Mouse (Mus musculus) forebrain, postnatal 0 days (tissue): Measurements from ENCODE around the gene Dhx30. TPM values are rescaled to one million over a fixed set of nuclear protein-coding genes. Genes with fewer than 3 reads are reported as not detected.
"Not testable (repeated sequence)": the region's sequence is repeated elsewhere in the genome, so short reads cannot be mapped to it uniquely, and the experiment has no call there.

Experiments
- ATAC-seq: fragments of 200-750 bp; cut with Nextera tagmentation; 2 replicates; pipeline ENCODE4 v1.8.0; 2017; ENCODE audit warnings: mild to moderate bottlenecking, moderate library complexity
- DNase-seq: peaks from one replicate; pipeline ENCODE4 v3.0.0-alpha.2; 2015
- H3K27ac ChIP-seq: fragments of 300-500 bp; sonication (generic); 2 replicates; pipeline ENCODE4 v1.5.1; 2014; ENCODE audit warnings: low read depth, mild to moderate bottlenecking, antibody characterized with exemption, low read length, moderate library complexity, mixed read lengths
- H3K27me3 ChIP-seq: fragments of 300-500 bp; sonication (generic); 2 replicates; pipeline ENCODE4 v1.6.1; 2014; ENCODE audit warnings: mild to moderate bottlenecking, low read length, mixed read lengths; ENCODE audit not compliant: insufficient read depth
- H3K36me3 ChIP-seq: fragments of 300-500 bp; sonication (generic); 2 replicates; pipeline ENCODE4 v1.6.1; 2014; ENCODE audit warnings: mild to moderate bottlenecking, moderate library complexity; ENCODE audit not compliant: insufficient read depth
- H3K4me1 ChIP-seq: fragments of 300-500 bp; sonication (generic); 2 replicates; pipeline ENCODE4 v1.6.1; 2014; ENCODE audit warnings: antibody characterized with exemption; ENCODE audit not compliant: insufficient read depth
- H3K4me2 ChIP-seq: fragments of 300-500 bp; sonication (generic); 2 replicates; pipeline ENCODE4 v1.6.1; 2014; ENCODE audit warnings: low read depth, mild to moderate bottlenecking, moderate library complexity
- H3K4me3 ChIP-seq: fragments of 300-500 bp; sonication (generic); 2 replicates; pipeline ENCODE4 v1.5.1; 2014; ENCODE audit warnings: low read depth, low read length, mixed read lengths
- H3K9ac ChIP-seq: fragments of 300-500 bp; sonication (generic); 2 replicates; pipeline ENCODE4 v1.6.1; 2014; ENCODE audit warnings: mild to moderate bottlenecking
- H3K9me3 ChIP-seq: fragments of 300-500 bp; sonication (generic); 2 replicates; pipeline ENCODE4 v1.6.1; 2016; ENCODE audit warnings: low read length
- CTCF ChIP-seq: sonication (generic); IDR thresholded peaks from 2 replicates; pipeline ENCODE4 v1.5.1; 2016; ENCODE audit warnings: antibody characterized with exemption, control low read depth, low read depth
- WGBS: fragments of 180-500 bp; shearing (Covaris S2); extraction: QIAGEN DNeasy Blood & Tissue Kit; methylation state at CpG from one replicate; pipeline ENCODE4 v1.1.7; 2014; 5-methylcytosine and 5-hydroxymethylcytosine counted together
- polyA plus RNA-seq: library from polyadenylated mRNA; unstranded; fragments of >200 nt; fragmentation: Nextera tagmentation; extraction: Ambion mirVana; gene quantifications from 2 replicates; pipeline ENCODE4 v1.2.1, GENCODE M21; 2015
- total RNA-seq: library from RNA; depleted of rRNA; stranded (reverse); fragments of >200 nt; gene quantifications from 2 replicates; pipeline ENCODE4 v1.2.3, GENCODE M21; 2014; rRNA removed

Dhx30 gene
- 132 and 156 TPM in 2 replicates for total RNA-seq
- 98.6 and 117 TPM in 2 replicates for polyA plus RNA-seq

DNA sequence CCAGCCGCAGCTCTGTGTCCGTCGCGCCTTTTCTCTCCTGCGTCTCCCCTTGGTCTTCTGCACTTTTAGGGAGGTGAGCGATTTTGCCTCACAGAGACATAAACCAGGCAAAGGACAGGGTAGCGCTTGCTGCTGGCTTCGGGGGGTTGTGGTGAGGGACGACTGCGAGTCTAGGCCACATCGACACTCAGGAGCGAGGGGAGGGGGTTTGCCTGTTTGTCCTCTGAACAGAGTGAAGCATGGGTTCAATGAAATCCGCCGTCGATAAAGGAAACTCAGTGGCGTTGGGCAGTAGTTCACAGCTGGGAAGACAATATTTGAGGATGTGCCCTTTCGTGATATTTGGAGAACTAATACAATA, at the start of gene Dhx30:
Dhx30 (minus strand) TSS at position 52 of the 361 bp plus-strand sequence.
- DNase-seq (no peak), ATAC-seq (peak; percentile 42)
- H3K9me3 ChIP-seq, result no peaks in the 10 kb centered on the region
- H3K36me3 ChIP-seq, result peaks cover 7% of the 10 kb centered on the region
- WGBS, result under 1% methylated on average over 17 of the region's 17 CpGs
- H3K27ac ChIP-seq, result peak within 1 kb of the TSS; percentile 95
- H3K9ac ChIP-seq, result peak within 1 kb of the TSS; percentile 91
- peaks cover 7% of the 10 kb centered on the region; the same call in 1 of the 2 replicates for H3K4me1 ChIP-seq
- no peak for TF ChIP-seq CTCF
- H3K4me3 ChIP-seq, result peak within 1 kb of the TSS; percentile 67
- peak within 1 kb of the TSS; percentile 69 for H3K4me2 ChIP-seq
- H3K27me3 ChIP-seq, result no peaks in the 10 kb centered on the region

DNA sequence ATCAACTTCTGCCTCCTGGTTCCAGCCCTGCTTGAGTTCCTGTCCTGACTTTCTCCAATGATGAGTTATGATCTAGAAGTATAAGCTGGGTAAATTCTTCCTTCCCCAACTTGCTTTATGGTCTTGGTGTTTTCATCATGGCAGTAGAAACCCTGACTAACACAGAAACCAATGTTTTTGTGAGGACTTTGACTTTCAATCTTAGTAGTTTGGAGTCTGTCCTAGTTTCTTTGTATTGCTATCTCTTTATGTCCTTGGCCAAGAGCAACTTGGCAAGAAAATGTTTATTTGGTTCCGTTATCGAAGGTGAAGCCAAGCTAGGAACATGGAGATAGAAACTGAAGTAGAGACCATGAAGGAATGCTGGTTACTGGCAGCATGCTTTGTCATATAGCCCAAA, 45.4 kb upstream of the Dhx30 start:
- ATAC-seq, result no peak
- DNase-seq, result no peak
- no peak overlapping the region for H3K4me3 ChIP-seq
- no peaks in the 10 kb centered on the region for H3K4me1 ChIP-seq
- no peak overlapping the region for H3K9ac ChIP-seq
- no peaks in the 10 kb centered on the region for H3K27me3 ChIP-seq
- H3K9me3 ChIP-seq, result no peaks in the 10 kb centered on the region
- TF ChIP-seq CTCF, result no peak
- H3K4me2 ChIP-seq, result no peak overlapping the region
- H3K27ac ChIP-seq, result no peak overlapping the region
- peaks cover 62% of the 10 kb centered on the region for H3K36me3 ChIP-seq
- WGBS, result 78% methylated on average over 2 of the region's 2 CpGs

DNA sequence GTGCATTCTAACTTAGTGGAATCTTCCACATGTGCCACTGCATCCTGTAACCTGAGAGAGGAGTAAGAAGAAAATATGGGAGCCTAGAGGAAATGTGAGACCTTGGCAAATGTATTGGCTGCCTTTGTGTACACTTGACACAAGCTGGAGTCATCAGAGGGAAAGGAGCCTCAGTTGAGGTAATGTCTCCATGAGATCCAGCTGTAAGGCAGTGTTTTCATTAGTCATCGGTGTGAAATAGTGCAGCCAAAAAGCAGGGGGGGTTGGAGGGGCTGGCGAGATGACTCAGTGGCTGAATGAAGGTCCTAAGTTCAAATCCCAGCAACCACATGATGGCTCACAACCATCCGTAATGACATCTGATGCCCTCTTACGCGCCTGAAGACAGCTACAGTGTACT, 44.8 kb upstream of the Dhx30 start:
- Histone ChIP-seq H3K9ac (no peak overlapping the region), H3K4me1 (no peaks in the 10 kb centered on the region), H3K27me3 (no peaks in the 10 kb centered on the region), H3K9me3 (no peaks in the 10 kb centered on the region), H3K27ac (no peak overlapping the region), H3K36me3 (peaks cover 62% of the 10 kb centered on the region), H3K4me2 (no peak overlapping the region), H3K4me3 (no peak overlapping the region)
- whole genome bisulfite sequencing, result 91% methylated on average over 5 of the region's 5 CpGs
- ATAC-seq, result no peak
- TF ChIP-seq CTCF, result no peak
- DNase-seq, result no peak

DNA sequence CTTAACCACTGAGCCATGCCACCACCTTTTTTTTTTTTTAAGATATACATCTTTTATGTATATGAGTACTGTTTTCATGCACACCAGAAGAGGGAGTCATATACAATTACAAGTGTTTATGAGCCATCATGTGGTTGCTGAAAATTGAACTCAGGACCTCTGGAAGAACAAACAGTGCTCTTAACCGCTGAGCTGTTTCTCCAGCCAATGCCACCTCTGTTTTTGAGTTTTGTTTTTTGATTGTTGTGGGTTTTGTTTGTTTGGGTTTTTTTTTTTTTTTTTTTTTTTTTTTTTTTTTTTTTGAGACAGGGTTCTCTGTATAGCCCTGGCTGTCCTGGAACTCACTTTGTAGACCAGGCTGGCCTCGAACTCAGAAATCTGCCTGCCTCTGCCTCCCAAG, 42.9 kb upstream of the Dhx30 start:
- H3K27ac ChIP-seq, DNase-seq, H3K9me3 ChIP-seq, ATAC-seq, H3K27me3 ChIP-seq, H3K4me3 ChIP-seq, H3K4me1 ChIP-seq, H3K9ac ChIP-seq, H3K4me2 ChIP-seq: not testable (repeated sequence)
- peaks cover 60% of the 10 kb centered on the region for H3K36me3 ChIP-seq
- 98% methylated on average over 2 of the region's 2 CpGs for WGBS

DNA sequence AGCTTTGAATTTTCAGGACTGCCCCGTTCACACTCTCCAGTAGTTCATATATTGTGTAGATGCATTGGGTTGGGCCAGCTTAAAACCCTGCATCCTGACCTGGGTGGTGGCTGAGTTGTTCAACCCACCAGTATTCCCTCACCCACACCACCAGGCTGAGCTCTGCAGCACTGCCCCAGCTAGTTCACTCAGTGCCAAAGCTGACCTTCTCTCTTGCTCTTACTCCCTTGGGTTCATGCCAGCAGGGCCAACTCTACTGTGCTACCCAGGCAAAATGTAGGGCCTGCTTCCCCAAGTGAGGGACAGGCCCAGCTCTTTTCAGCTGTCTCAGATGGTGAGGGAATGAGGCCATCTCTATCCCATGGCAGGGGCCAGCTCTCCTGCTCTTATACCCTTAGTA, 41.4 kb upstream of the Dhx30 start:
- TF ChIP-seq CTCF, result no peak
- Histone ChIP-seq H3K9me3 (no peaks in the 10 kb centered on the region), H3K4me1 (no peaks in the 10 kb centered on the region), H3K27ac (no peak overlapping the region), H3K9ac (no peak overlapping the region), H3K27me3 (no peaks in the 10 kb centered on the region), H3K4me2 (no peak overlapping the region), H3K4me3 (no peak overlapping the region), H3K36me3 (peaks cover 59% of the 10 kb centered on the region)
- no peak for ATAC-seq
- no peak for DNase-seq
- WGBS, result 97% methylated on average over 1 of the region's 1 CpGs

DNA sequence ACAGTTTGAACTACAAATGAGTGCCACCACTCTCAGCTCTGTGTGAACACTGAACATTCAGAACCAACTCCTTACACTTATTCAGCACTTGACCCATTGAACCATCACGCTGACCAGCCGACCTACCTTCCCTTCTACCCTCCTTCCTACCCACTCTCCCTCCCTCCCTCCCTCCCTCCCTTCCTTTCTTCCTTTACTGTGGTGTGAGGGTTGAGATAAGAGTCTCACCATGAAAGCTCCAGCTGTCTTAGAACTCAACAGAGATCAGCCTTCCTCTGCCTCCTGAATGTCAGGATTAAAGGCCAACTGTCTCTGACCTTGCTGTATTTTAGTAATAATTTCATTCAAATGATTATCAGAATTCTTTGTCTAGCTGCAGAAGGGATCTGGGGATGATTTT, 31.0 kb upstream of the Dhx30 start:
- Histone ChIP-seq H3K4me1 (no peaks in the 10 kb centered on the region), H3K4me3 (no peak overlapping the region), H3K9me3 (no peaks in the 10 kb centered on the region), H3K4me2 (no peak overlapping the region), H3K36me3 (peaks cover 48% of the 10 kb centered on the region), H3K27ac (no peak overlapping the region), H3K27me3 (no peaks in the 10 kb centered on the region), H3K9ac (no peak overlapping the region)
- TF ChIP-seq CTCF, result no peak
- 92% methylated on average over 2 of the region's 2 CpGs for WGBS
- DNase-seq (no peak), ATAC-seq (no peak)

DNA sequence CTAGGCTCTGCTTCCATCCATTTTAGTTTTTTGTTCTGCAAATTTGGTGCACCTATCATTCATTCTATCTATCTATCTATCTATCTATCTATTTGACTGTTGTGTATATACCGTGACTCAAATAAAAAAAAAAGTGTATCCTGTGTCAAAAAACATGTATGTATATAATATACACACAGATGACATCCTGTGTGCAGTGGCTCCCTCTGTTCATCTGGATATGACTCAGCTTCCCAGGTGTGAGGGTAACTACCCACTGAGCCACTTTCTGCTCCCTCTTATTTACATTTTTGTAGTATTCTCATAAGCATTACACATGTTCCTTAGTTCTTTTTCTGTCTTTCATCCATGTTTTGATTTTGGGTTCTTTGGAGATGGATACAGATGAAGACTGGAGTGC, 24.5 kb upstream of the Dhx30 start:
- ATAC-seq (no peak), DNase-seq (no peak)
- TF ChIP-seq CTCF, result no peak
- no peak overlapping the region for H3K27ac ChIP-seq
- H3K4me2 ChIP-seq, result no peak overlapping the region
- peaks cover 21% of the 10 kb centered on the region for H3K36me3 ChIP-seq
- H3K9me3 ChIP-seq, result no peaks in the 10 kb centered on the region
- 95% methylated on average over 1 of the region's 1 CpGs for WGBS
- H3K4me1 ChIP-seq, result no peaks in the 10 kb centered on the region
- no peak overlapping the region for H3K9ac ChIP-seq
- no peaks in the 10 kb centered on the region for H3K27me3 ChIP-seq
- no peak overlapping the region for H3K4me3 ChIP-seq

DNA sequence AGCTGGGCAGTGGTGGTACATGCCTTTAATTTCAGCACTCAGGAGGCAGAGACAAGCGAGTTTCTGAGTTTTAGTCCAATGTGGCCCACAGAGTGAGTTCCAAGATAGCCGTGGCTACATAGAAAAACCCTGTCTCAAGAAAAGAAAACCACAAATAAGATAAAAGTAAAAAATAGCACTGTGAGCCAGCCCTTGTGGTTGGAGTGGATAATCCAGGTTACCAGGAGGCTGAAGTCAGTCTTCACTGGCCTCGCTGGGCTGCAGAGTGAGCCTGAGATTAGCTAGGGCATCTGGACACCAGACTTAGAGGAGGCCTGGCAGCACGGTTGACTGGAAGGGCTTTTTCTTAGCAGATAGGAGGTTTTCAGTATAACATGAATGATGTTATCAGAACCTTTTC, 21.5 kb upstream of the Dhx30 start:
- H3K4me1 ChIP-seq, result no peaks in the 10 kb centered on the region
- H3K9ac ChIP-seq, result no peak overlapping the region
- WGBS, result 87% methylated on average over 4 of the region's 4 CpGs
- peaks cover 25% of the 10 kb centered on the region for H3K36me3 ChIP-seq
- no peak for TF ChIP-seq CTCF
- H3K9me3 ChIP-seq, result no peaks in the 10 kb centered on the region
- ATAC-seq (no peak), DNase-seq (no peak)
- H3K27ac ChIP-seq, result no peak overlapping the region
- H3K4me2 ChIP-seq, result no peak overlapping the region
- no peak overlapping the region for H3K4me3 ChIP-seq
- no peaks in the 10 kb centered on the region for H3K27me3 ChIP-seq
